Mouse (Mus musculus) right cerebral cortex, postnatal 14 days (tissue): ENCODE data around the gene Kif13a.

Experiments
- DNase-seq: peaks from one replicate; pipeline ENCODE4 v3.0.0; 2022

The Kif13a gene

DNA sequence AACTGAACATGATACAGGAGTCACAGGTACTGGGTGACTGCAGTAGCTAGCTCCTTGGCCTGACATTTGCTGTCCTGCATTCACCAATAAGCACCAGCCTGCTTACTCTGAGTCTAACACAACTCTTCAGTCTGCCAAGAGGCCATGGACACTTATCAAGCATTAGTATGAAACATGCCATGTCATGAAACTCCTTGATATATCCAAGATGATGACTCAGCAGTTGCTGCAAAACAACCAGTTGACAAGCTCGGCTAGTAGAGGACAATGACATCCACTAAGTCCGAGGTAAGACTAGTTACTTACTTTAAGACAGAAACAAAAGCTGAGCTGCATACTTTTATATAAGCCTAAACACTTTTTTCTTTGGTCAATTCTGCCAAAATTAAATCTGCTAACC lies 204.4 kb downstream of the Kif13a start:
- no peak for DNase-seq

DNA sequence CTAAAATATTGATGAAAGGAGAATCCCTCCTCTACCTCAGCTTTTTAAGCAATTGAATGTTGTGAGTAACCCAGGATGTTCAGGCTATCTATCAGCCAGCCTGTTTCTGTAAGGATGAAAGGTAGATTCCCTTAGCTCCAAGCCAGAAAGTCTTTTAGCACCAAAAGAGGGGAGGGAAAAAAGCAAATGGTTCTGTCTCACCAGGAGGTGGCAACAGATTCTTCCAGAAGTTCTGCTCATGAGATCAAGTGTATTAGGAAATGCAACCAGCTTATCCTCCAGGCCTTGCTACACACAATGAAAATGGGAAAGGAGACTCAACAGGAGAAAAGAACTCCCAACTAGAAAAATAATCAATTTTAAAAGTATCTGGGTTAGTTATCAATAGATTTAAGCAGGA lies 205.3 kb downstream of the Kif13a start:
- DNase-seq: no peak

DNA sequence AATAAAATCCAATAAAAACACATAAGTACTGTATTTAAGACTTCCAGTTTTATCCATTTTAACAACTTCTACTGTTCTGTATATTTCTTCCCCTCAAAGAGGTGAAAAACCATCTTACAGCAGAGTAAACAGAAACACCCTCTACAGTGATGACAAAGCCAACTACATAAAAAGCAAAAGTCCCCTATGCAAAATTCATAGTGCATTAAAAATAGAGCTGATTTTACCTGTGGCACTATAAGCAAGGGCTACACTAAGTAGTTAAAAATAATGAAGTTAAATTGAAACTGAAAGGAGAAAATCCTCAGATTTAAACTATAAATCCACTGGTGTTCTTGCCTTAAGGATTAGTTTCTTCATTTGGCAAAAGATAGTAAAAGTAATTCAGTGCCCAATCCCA lies 208.7 kb downstream of the Kif13a start:
- no peak for DNase-seq

DNA sequence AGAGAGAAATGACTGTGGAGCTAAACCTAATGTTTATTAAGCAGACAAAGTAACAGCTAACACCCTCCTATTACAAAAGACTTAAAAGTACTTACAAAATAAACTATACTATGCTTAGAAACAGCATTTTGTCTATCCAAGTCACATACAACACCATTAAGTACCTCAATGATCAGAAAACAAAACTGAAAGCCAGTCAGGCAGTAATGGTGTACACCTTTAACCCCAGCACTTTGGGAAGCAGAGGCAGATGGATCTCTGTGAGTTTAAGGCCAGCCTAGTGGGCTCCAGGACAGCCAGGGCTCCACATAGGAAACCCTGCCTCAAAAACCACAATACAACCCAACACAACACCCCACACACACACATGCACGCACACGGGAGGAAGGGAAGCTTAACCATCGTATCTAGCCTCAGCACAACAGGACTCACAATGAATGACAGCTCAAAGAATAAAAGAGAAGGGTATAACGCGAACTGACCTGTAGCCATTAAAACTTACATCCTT lies 210.7 kb downstream of the Kif13a start:
- DNase-seq: no peak

DNA sequence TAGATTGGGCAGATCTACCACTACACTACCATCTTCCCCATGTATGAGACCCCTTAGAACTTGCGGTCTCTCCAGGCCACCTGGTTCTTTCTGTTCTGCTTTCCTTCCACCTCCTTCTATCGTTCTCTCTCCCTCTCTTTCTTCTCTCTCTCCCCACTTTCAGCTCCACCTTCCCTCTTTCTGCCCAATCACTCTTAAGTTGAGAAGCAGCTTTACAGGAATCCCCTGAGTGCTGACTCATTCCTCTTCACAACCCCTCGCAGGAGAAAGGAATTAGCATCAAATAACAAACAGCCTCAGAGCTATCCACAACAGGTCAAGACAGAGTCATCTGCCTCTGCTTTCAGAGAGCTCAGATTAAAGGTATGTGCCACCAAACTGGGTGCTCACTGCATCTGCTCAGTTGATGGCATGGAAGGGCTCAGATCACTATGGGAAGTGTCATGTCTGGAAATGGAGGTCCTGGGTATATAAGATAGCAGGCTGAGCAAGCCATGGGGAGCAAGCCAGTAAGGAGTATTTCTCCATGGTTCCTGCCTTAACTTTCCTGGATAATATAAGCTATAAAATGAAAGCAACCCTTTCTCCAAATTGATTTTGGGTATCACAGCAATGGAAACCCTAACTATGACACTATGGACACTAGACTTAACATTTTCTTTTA lies 213.6 kb downstream of the Kif13a start:
- no peak for DNase-seq

DNA sequence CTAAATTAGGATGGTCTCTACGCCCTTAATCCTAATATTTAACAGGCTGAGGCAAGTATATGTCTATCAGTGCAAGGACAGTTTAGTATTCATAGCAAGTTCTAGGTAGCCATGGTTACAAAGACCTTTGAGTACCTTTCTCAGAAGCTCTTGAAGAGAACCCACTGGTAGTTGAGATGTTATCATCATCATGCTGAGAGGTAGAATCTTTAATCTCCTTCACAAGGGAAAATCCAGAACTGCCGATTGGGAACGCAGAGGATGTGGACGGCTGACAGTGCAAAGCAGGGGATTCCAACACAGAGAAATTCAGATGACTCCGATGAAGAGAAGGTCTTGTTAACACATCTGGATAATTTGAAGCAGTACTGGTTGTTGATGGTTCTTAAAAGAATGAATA lies 216.2 kb downstream of the Kif13a start:
- DNase-seq: no peak

DNA sequence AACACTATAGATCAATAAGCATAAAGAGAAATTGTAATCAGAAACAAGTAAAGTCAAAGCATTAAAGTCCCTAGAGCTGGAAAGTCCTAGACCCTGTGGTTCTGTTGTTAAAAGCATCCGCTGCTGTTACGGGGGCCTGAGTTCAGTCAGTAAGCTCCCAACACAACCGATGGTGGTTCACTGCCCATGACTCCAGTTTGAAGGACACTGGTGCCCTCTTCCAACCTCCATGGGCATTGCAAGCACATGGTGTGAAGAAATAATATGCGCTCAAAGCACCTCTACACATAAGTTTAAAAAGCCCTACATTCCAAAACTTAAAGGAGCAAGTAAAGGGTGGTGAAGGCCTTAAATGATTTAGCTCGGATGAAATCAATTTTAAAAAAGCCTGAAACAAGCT lies 226.5 kb downstream of the Kif13a start:
- no peak for DNase-seq

DNA sequence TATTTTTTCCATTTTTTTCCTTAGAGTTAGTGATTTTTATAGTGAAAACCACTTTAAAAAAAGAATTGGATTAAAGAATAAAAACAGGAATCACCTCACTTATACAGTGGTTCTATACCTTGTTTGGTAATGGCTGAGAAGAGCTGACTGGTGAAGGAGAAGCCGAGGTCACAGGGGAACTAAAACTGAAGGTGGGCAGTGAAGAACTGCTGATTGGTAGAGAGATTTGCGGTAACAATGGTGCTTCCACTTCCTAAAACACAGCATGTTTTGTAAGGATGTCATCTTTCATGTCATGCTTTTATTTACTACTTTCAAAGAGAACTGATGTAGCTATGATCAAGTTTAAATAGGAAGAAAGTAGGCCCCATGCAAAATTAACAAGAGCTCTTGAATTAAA lies 228.2 kb downstream of the Kif13a start:
- DNase-seq: no peak

DNA sequence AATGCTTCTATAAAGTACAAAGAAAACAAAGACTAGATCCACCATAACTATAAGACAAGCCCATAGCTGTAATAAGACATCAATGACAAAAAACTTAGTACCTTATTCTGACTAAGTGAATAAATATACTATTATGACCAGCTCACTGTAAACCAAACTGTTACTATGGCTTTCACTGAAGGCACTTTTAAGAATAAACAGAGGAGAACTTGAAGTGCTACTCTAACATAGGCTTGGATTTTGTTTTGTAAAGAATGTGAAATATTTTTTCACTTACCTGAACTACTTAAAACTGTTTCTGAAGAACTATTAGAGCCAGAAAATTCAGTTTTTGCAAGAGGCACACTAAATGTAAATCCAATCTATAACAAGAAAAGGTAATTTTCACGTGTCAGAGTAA lies 230.3 kb downstream of the Kif13a start:
- no peak for DNase-seq
